Mouse (Mus musculus) adrenal gland, postnatal 36 days (tissue): ENCODE data around the gene Plcb3. TPM values are rescaled to one million over a fixed set of nuclear protein-coding genes. Genes with fewer than 3 reads are reported as not detected.

Experiments
- DNase-seq, 2 experiments: peaks; one replicate each; pipeline ENCODE4 v3.0.0; 2021; ENCODE audit warnings: mixed read lengths in 1 of 2
- total RNA-seq, 2 experiments: library from RNA; stranded (reverse); gene quantifications; 2 replicates each; pipeline ENCODE4 v1.2.3; 2021

The Plcb3 gene
- total RNA-seq, 2 experiments from 2014 or later, result 41.8 to 44.5 TPM

GRCm38 (mm10) chr19:6970460-6971085 is 5.7 kb downstream of the Plcb3 start:
- DNase-seq, result peak in 1 of 2 experiments; percentile 71

GRCm38 (mm10) chr19:6969665-6970381 is 6.4 kb downstream of the Plcb3 start:
- DNase-seq, result peak; percentile 88 to 94

GRCm38 (mm10) chr19:6969291-6969664 is 7.0 kb downstream of the Plcb3 start:
- DNase-seq, result no peak

GRCm38 (mm10) chr19:6968491-6969271 is 7.6 kb downstream of the Plcb3 start:
- DNase-seq, result peak in 1 of 2 experiments; percentile 64

- peak in 1 of 2 experiments; percentile 55 for DNase-seq
These were observed 19.8 kb downstream of the Plcb3 start for GRCm38 (mm10) chr19:6956461-6956860.

- no peak for DNase-seq
These were observed 20.8 kb downstream of the Plcb3 start for GRCm38 (mm10) chr19:6955424-6955823.

- peak; percentile 55 to 77 for DNase-seq
These were observed 22.2 kb downstream of the Plcb3 start for GRCm38 (mm10) chr19:6954046-6954445.

GRCm38 (mm10) chr19:6952712-6953037 is 23.6 kb downstream of the Plcb3 start:
- DNase-seq, result peak; percentile 83 to 90

- DNase-seq, result peak; percentile 91 to 94
These were observed 24.1 kb downstream of the Plcb3 start for GRCm38 (mm10) chr19:6951994-6952711.

GRCm38 (mm10) chr19:6951381-6951968 is 24.8 kb downstream of the Plcb3 start:
- DNase-seq, result peak; percentile 97

GRCm38 (mm10) chr19:6950613-6951153 is 25.6 kb downstream of the Plcb3 start:
- DNase-seq, result peak; percentile 63 to 74

GRCm38 (mm10) chr19:6949951-6950350 is 26.3 kb downstream of the Plcb3 start:
- DNase-seq, result no peak

GRCm38 (mm10) chr19:6949532-6949931 is 26.7 kb downstream of the Plcb3 start:
- DNase-seq, result no peak

GRCm38 (mm10) chr19:6948186-6948585 is 28.1 kb downstream of the Plcb3 start:
- DNase-seq, result no peak

GRCm38 (mm10) chr19:6947742-6948141 is 28.5 kb downstream of the Plcb3 start:
- DNase-seq, result no peak

- DNase-seq, result no peak
These were observed 32.6 kb downstream of the Plcb3 start for GRCm38 (mm10) chr19:6943709-6944108.

GRCm38 (mm10) chr19:6942764-6943163 is 33.5 kb downstream of the Plcb3 start:
- no peak for DNase-seq

- DNase-seq, result peak; percentile 98
These were observed 34.0 kb downstream of the Plcb3 start, which contains the start of gene Gpr137 for GRCm38 (mm10) chr19:6942249-6942691. Gpr137 (minus strand) TSS chr19:6942480.

GRCm38 (mm10) chr19:6941372-6942248 is 34.7 kb downstream of the Plcb3 start, which contains the start of gene Bad:
Bad (plus strand) TSS chr19:6941861.
- DNase-seq, result peak; percentile 96
